Comparison of ENCODE assay signal across 14 mouse cellular contexts in genomic region chr10:19956745-19957144, GRCm38 (mm10). TPM values are rescaled to one million over a fixed set of nuclear protein-coding genes. Genes with fewer than 3 reads are reported as not detected.
DNase-seq lines count a peak whose midpoint lies in the region; ATAC-seq and TF ChIP-seq lines count a peak whose summit lies in the region.
"Had no signal": no experiment of that assay in that cellular context is flagged by ENCODE, and none has a peak within 500 bp of the region (broad histone marks: within the 10 kb centered on the region; RNA-seq: fewer than 3 reads in every experiment).

No protein-coding gene starts in this region.

- peak; percentile 53 for DNase-seq in embryonic facial prominence, embryonic 14.5 days (ENCODE audit: low spot score)
- DNase-seq in embryonic facial prominence, embryonic 10.5 days (ENCODE audit: low spot score): no peak
- DNase-seq in urinary bladder, postnatal 14 days (ENCODE audit: low spot score): peak; percentile 65
- no peak for DNase-seq in urinary bladder, postnatal 25 days (ENCODE audit: low spot score)
- DNase-seq in lung, postnatal 0 days (ENCODE audit: low spot score): peak; percentile 89
- DNase-seq in left cerebral cortex, adult 18-20 months (ENCODE audit: low spot score in 2 of 2): no peak
- no peak for DNase-seq in left cerebral cortex, postnatal 36 days (ENCODE audit: low spot score in 2 of 2)
- DNase-seq: cerebellum, postnatal 25 days; retina, postnatal 1 day had no signal

- TF ChIP-seq CTCF in lung, postnatal 0 days (IDR thresholded peaks at IDR 0.05): no peak

- H3K27me3 ChIP-seq in embryonic facial prominence, embryonic 14.5 days (replicated peaks; ENCODE audit: control insufficient read depth, insufficient read depth, low read length): no peaks in the 10 kb centered on the region
- no peaks in the 10 kb centered on the region for H3K27me3 ChIP-seq in embryonic facial prominence, embryonic 10.5 days (replicated peaks; ENCODE audit: low read depth, poor library complexity, severe bottlenecking)
- H3K27me3 ChIP-seq in lung, postnatal 0 days (replicated peaks; ENCODE audit: insufficient read depth, low read length): no peaks in the 10 kb centered on the region
- H3K27me3 ChIP-seq: hindbrain, embryonic 15.5 days had no signal

- H3K4me3 ChIP-seq in embryonic facial prominence, embryonic 14.5 days (ENCODE audit: low read depth, low read length): no peak overlapping the region
- H3K4me3 ChIP-seq in embryonic facial prominence, embryonic 10.5 days: no peak overlapping the region
- H3K4me3 ChIP-seq in lung, postnatal 0 days (ENCODE audit: low read depth, low read length): no peak overlapping the region
- H3K4me3 ChIP-seq: erythroblast, embryonic 14.5 days; hindbrain, embryonic 15.5 days had no signal

- peak; percentile 87 for TF ChIP-seq EP300 in lung, postnatal 0 days (IDR thresholded peaks at IDR 0.05)

- intact Hi-C loops in left cerebral cortex, postnatal 36 days (cut with DNase I): no loop called here

- no peak overlapping the region for H3K9ac ChIP-seq in embryonic facial prominence, embryonic 14.5 days (ENCODE audit: low read depth, low read length)
- no peak overlapping the region for H3K9ac ChIP-seq in lung, postnatal 0 days (replicated peaks; ENCODE audit: low read depth)
- H3K9ac ChIP-seq: hindbrain, embryonic 15.5 days had no signal

- no peaks in the 10 kb centered on the region for H3K36me3 ChIP-seq in embryonic facial prominence, embryonic 14.5 days (ENCODE audit: control insufficient read depth, insufficient read depth, low read length)
- H3K36me3 ChIP-seq in embryonic facial prominence, embryonic 10.5 days (replicated peaks): no peaks in the 10 kb centered on the region
- H3K36me3 ChIP-seq in lung, postnatal 0 days (ENCODE audit: insufficient read depth, low read length): no peaks in the 10 kb centered on the region
- H3K36me3 ChIP-seq: hindbrain, embryonic 15.5 days had no signal

- ATAC-seq in embryonic facial prominence, embryonic 14.5 days (ENCODE audit: low read depth): 0 out of 2 replicates have a peak, but pooled peaks have one; percentile 62
- ATAC-seq in lung, postnatal 0 days: peak; percentile 97
- ATAC-seq in erythroblast, adult 5-6 weeks (replicated peaks; ENCODE audit: low FRiP score, poor library complexity, severe bottlenecking): no peak
- ATAC-seq: activated CD4-positive, CD25-positive, alpha-beta regulatory T cell, adult 4 months had no signal

- H3K27ac ChIP-seq in embryonic facial prominence, embryonic 14.5 days (replicated peaks; ENCODE audit: low read depth, low read length): no peak overlapping the region
- H3K27ac ChIP-seq in embryonic facial prominence, embryonic 10.5 days (replicated peaks): no peak overlapping the region
- peak overlapping the region; percentile 69; the same call in 1 of the 2 replicates for H3K27ac ChIP-seq in lung, postnatal 0 days (ENCODE audit: low read length)
- H3K27ac ChIP-seq: hindbrain, embryonic 15.5 days; macrophage had no signal

- no peak overlapping the region for H3K4me2 ChIP-seq in embryonic facial prominence, embryonic 14.5 days (ENCODE audit: low read depth, low read length)
- H3K4me2 ChIP-seq in lung, postnatal 0 days (replicated peaks; ENCODE audit: low read depth, low read length): peak overlapping the region; percentile 25; the same call in 1 of the 2 replicates
- H3K4me2 ChIP-seq: hindbrain, embryonic 15.5 days had no signal

- no peaks in the 10 kb centered on the region for H3K9me3 ChIP-seq in embryonic facial prominence, embryonic 14.5 days (ENCODE audit: control insufficient read depth, low read length)
- no peaks in the 10 kb centered on the region for H3K9me3 ChIP-seq in embryonic facial prominence, embryonic 10.5 days
- H3K9me3 ChIP-seq in lung, postnatal 0 days (ENCODE audit: low read length): no peaks in the 10 kb centered on the region
- H3K9me3 ChIP-seq: hindbrain, embryonic 15.5 days had no signal

- WGBS in embryonic facial prominence, embryonic 14.5 days: 49% methylated on average over 6 of the region's 6 CpGs
- 69% methylated on average over 6 of the region's 6 CpGs for WGBS in embryonic facial prominence, embryonic 10.5 days
- 23% methylated on average over 6 of the region's 6 CpGs for WGBS in lung, postnatal 0 days

- H3K4me1 ChIP-seq in embryonic facial prominence, embryonic 14.5 days (ENCODE audit: control insufficient read depth, insufficient read depth, low read length): peaks cover 14% of the 10 kb centered on the region; the same call in 1 of the 2 replicates
- peaks cover 28% of the 10 kb centered on the region for H3K4me1 ChIP-seq in embryonic facial prominence, embryonic 10.5 days
- peaks cover 6% of the 10 kb centered on the region; the same call in 1 of the 2 replicates for H3K4me1 ChIP-seq in lung, postnatal 0 days (ENCODE audit: insufficient read depth, low read depth, low read length)
- H3K4me1 ChIP-seq: hindbrain, embryonic 15.5 days had no signal

RNA-seq across cellular contexts. Expression of gene Map3k5, which starts 22.5 kb away (rescaled TPM):
- 2.5 and 2.6 TPM in 2 replicates for polyA plus RNA-seq in embryonic facial prominence, embryonic 14.5 days (2014; fragmentation: Nextera tagmentation; extraction: Ambion mirVana)
- polyA plus RNA-seq in embryonic facial prominence, embryonic 10.5 days (2016; fragmentation: Nextera tagmentation; extraction: Ambion mirVana): 0.86 and 1.4 TPM in 2 replicates
- 3.1 and 3.2 TPM in 2 replicates for polyA plus RNA-seq in lung, postnatal 0 days (2015; fragmentation: Nextera tagmentation; extraction: Ambion mirVana)
- total RNA-seq in left cerebral cortex, adult 18-20 months (2021): 10 to 100 TPM; 47.7 to 48.4 TPM
- 3.1 and 4.2 TPM in 2 replicates for total RNA-seq in erythroblast, adult 5-6 weeks (2015; ENCODE audit: low replicate concordance)
- total RNA-seq in erythroblast, adult 5-6 weeks (2017; ENCODE audit: low replicate concordance): 4.6 and 8.8 TPM in 2 replicates
- total RNA-seq in left cerebral cortex, postnatal 36 days (2021): 10 to 100 TPM; 43.6 to 44.4 TPM
- polyA plus RNA-seq: erythroblast, embryonic 14.5 days had no signal

RNA-seq across cellular contexts. Expression of gene Pex7, which starts 49.3 kb away (rescaled TPM):
- 28.6 and 29.6 TPM in 2 replicates for polyA plus RNA-seq in embryonic facial prominence, embryonic 14.5 days (2014; fragmentation: Nextera tagmentation; extraction: Ambion mirVana)
- polyA plus RNA-seq in embryonic facial prominence, embryonic 10.5 days (2016; fragmentation: Nextera tagmentation; extraction: Ambion mirVana): 22.6 and 24.8 TPM in 2 replicates
- 40.3 TPM in 2 replicates for polyA plus RNA-seq in lung, postnatal 0 days (2015; fragmentation: Nextera tagmentation; extraction: Ambion mirVana)
- 10 to 100 TPM; 24.5 to 26.1 TPM for total RNA-seq in left cerebral cortex, adult 18-20 months (2021)
- 4.2 and 6.5 TPM in 2 replicates for total RNA-seq in erythroblast, adult 5-6 weeks (2015; ENCODE audit: low replicate concordance)
- 3.3 and 4.2 TPM in 2 replicates for total RNA-seq in erythroblast, adult 5-6 weeks (2017; ENCODE audit: low replicate concordance)
- 10 to 100 TPM; 25.6 to 28.3 TPM for total RNA-seq in left cerebral cortex, postnatal 36 days (2021)

Comparison
In these comparisons a context has a peak if more than half of its experiments do, and no peak if none do; other contexts are left out.
1. DNase-seq: peak in embryonic facial prominence, embryonic 14.5 days (single experiment), urinary bladder, postnatal 14 days (single experiment) and lung, postnatal 0 days (single experiment); none in embryonic facial prominence, embryonic 10.5 days (single experiment), urinary bladder, postnatal 25 days (single experiment), left cerebral cortex, adult 18-20 months (0 of 2) and left cerebral cortex, postnatal 36 days (0 of 2).
2. RNA of gene Map3k5, which starts 22.5 kb away (total RNA-seq): 47.7 to 48.4 TPM in left cerebral cortex, adult 18-20 months and 43.6 to 44.4 TPM in left cerebral cortex, postnatal 36 days; 3.1 to 8.8 TPM in erythroblast, adult 5-6 weeks; every median in the first group is over 4 times any median in the second.